Mouse (Mus musculus): Measurements from ENCODE around the gene Snrk. TPM values are rescaled to one million over a fixed set of nuclear protein-coding genes. Genes with fewer than 3 reads are reported as not detected.

The Snrk gene
- 25.6 TPM for polyA plus RNA-seq (2014; fragmentation: Illumina TruSeq; extraction: RNeasy Lipid Tissue Mini Kit (QIAGEN cat#74804); ENCODE audit: low read depth, low replicate concordance)

DNA sequence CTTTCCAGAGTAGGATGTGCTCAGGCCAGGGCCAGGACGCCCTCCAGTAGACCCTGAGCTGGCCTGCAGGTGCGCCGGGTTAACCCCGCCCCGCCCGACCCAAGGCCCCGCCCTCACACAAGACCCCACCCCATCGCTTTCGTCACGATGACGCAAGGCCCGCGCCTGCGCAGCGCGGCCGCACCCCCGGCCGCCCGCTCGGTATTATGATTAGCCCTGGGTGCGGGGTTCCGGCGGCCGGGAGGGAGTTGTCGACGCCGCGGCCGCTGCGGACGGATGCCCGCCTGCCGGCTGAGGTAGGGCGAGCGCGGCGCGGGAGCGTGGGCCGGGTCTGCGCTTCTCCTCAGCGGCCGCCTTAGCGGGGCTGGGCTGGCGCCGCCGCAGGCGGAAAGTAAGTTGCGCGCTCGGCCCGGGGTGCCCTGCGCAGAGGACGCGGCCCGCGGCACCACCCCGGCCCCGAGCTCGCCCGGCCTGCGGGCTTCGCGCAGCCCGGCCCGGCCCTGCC lies at the start of gene Snrk:
Snrk (plus strand) TSS at position 155 of the 505 bp plus-strand sequence.

Other genes with a start within 250 kb of the Snrk start
- 0.45 TPM for gene Ackr2, start 218.9 kb upstream of the Snrk start, polyA plus RNA-seq (2014; fragmentation: Illumina TruSeq; extraction: RNeasy Lipid Tissue Mini Kit (QIAGEN cat#74804); ENCODE audit: low read depth, low replicate concordance)
- not detected for gene Cyp8b1, start 201.0 kb upstream of the Snrk start, polyA plus RNA-seq (2014; fragmentation: Illumina TruSeq; extraction: RNeasy Lipid Tissue Mini Kit (QIAGEN cat#74804); ENCODE audit: low read depth, low replicate concordance)
- 0.29 TPM for gene Fam198a, start 166.3 kb upstream of the Snrk start, polyA plus RNA-seq (2014; fragmentation: Illumina TruSeq; extraction: RNeasy Lipid Tissue Mini Kit (QIAGEN cat#74804); ENCODE audit: low read depth, low replicate concordance)
- 0.14 TPM for gene Pomgnt2, start 120.2 kb upstream of the Snrk start, polyA plus RNA-seq (2014; fragmentation: Illumina TruSeq; extraction: RNeasy Lipid Tissue Mini Kit (QIAGEN cat#74804); ENCODE audit: low read depth, low replicate concordance)
- 24.8 TPM for gene Ano10, start 177.2 kb downstream of the Snrk start, polyA plus RNA-seq (2014; fragmentation: Illumina TruSeq; extraction: RNeasy Lipid Tissue Mini Kit (QIAGEN cat#74804); ENCODE audit: low read depth, low replicate concordance)
- gene Abhd5, start 234.3 kb downstream of the Snrk start, polyA plus RNA-seq (2014; fragmentation: Illumina TruSeq; extraction: RNeasy Lipid Tissue Mini Kit (QIAGEN cat#74804); ENCODE audit: low read depth, low replicate concordance), result 392 TPM